Mouse (Mus musculus) hindbrain, embryonic 14.5 days (tissue): ENCODE measurements at regions not wholly inside any gene's neighbourhood (a gene's known extent, or its start where the extent isn't known, plus 50 kb on each side); places are given as distances from the start of the nearest gene placed in this dataset.
"Not testable (repeated sequence)": the region's sequence is repeated elsewhere in the genome, so short reads cannot be mapped to it uniquely, and the experiment has no call there.

ENCODE experiments used
- ATAC-seq: fragments of 200-750 bp; cut with Nextera tagmentation; 2 replicates; pipeline ENCODE4 v1.8.0; 2017; ENCODE audit warnings: moderate number of reproducible peaks, mild to moderate bottlenecking, moderate TSS enrichment, moderate library complexity; ENCODE audit not compliant: low FRiP score
- DNase-seq: peaks from one replicate; pipeline ENCODE4 v3.0.0-alpha.2; 2015; ENCODE audit warnings: low spot score
- H3K27ac ChIP-seq: fragments of 300-500 bp; sonication (generic); 2 replicates; pipeline ENCODE4 v1.5.1; 2014; ENCODE audit warnings: mild to moderate bottlenecking, moderate library complexity
- H3K27me3 ChIP-seq: fragments of 300-500 bp; sonication (generic); 2 replicates; pipeline ENCODE4 v1.6.1; 2014; ENCODE audit warnings: mild to moderate bottlenecking, low read length, mixed read lengths; ENCODE audit not compliant: control insufficient read depth, insufficient read depth
- H3K36me3 ChIP-seq: fragments of 300-500 bp; sonication (generic); replicated peaks from 2 replicates; pipeline ENCODE4 v1.6.1; 2014; ENCODE audit not compliant: control insufficient read depth, insufficient read depth
- H3K4me1 ChIP-seq: fragments of 300-500 bp; sonication (generic); replicated peaks from 2 replicates; pipeline ENCODE4 v1.6.1; 2014; ENCODE audit warnings: antibody characterized with exemption, low read length, mixed read lengths; ENCODE audit not compliant: control insufficient read depth, insufficient read depth
- H3K4me2 ChIP-seq: fragments of 300-500 bp; sonication (generic); replicated peaks from 2 replicates; pipeline ENCODE4 v1.6.1; 2014; ENCODE audit warnings: mild to moderate bottlenecking, moderate library complexity
- H3K4me3 ChIP-seq: fragments of 300-500 bp; sonication (generic); replicated peaks from 2 replicates; pipeline ENCODE4 v1.5.1; 2014; ENCODE audit warnings: mild to moderate bottlenecking, low read length
- H3K9ac ChIP-seq: fragments of 300-500 bp; sonication (generic); 2 replicates; pipeline ENCODE4 v1.6.1; 2014
- H3K9me3 ChIP-seq: fragments of 300-500 bp; sonication (generic); 2 replicates; pipeline ENCODE4 v1.6.1; 2016; ENCODE audit warnings: low read length; ENCODE audit not compliant: control insufficient read depth
- WGBS: fragments of 180-500 bp; shearing (Covaris S2); extraction: QIAGEN DNeasy Blood & Tissue Kit; methylation state at CpG from one replicate; pipeline ENCODE4 v1.1.7; 2014; 5-methylcytosine and 5-hydroxymethylcytosine counted together

- WGBS, result 92% methylated on average over 6 of the region's 6 CpGs
- H3K9me3 ChIP-seq, result no peaks in the 10 kb centered on the region
Observed at GRCm38 (mm10) chr10:118947724-118948123, 77.7 kb upstream of the Dyrk2 start.

GRCm38 (mm10) chr10:118947016-118947674 is 77.1 kb upstream of the Dyrk2 start:
- Histone ChIP-seq H3K9me3 (no peaks in the 10 kb centered on the region), H3K9ac (no peak overlapping the region), H3K27ac (no peak overlapping the region), H3K36me3 (no peaks in the 10 kb centered on the region), H3K4me3 (no peak overlapping the region), H3K27me3 (no peaks in the 10 kb centered on the region), H3K4me2 (no peak overlapping the region), H3K4me1 (no peaks in the 10 kb centered on the region)
- WGBS, result 74% methylated on average over 9 of the region's 9 CpGs
- DNase-seq (no peak), ATAC-seq (no peak)

More at GRCm38 (mm10) chr10:118947724-118948123, 77.7 kb upstream of the Dyrk2 start:
- H3K27ac ChIP-seq, result no peak overlapping the region
- no peak overlapping the region for H3K9ac ChIP-seq
- DNase-seq (no peak), ATAC-seq (no peak)
- no peaks in the 10 kb centered on the region for H3K4me1 ChIP-seq
- no peaks in the 10 kb centered on the region for H3K27me3 ChIP-seq
- no peak overlapping the region for H3K4me3 ChIP-seq
- no peak overlapping the region for H3K4me2 ChIP-seq
- no peaks in the 10 kb centered on the region for H3K36me3 ChIP-seq

- no peak overlapping the region for H3K9ac ChIP-seq
- DNase-seq (no peak), ATAC-seq (no peak)
- H3K4me2 ChIP-seq, result no peak overlapping the region
- H3K9me3 ChIP-seq, result no peaks in the 10 kb centered on the region
- no peaks in the 10 kb centered on the region for H3K4me1 ChIP-seq
- H3K36me3 ChIP-seq, result no peaks in the 10 kb centered on the region
- H3K4me3 ChIP-seq, result no peak overlapping the region
- H3K27ac ChIP-seq, result no peak overlapping the region
- 88% methylated on average over 12 of the region's 12 CpGs for WGBS
- no peaks in the 10 kb centered on the region for H3K27me3 ChIP-seq
Observed at GRCm38 (mm10) chr10:118927316-118927715, 57.3 kb upstream of the Dyrk2 start.

DNA sequence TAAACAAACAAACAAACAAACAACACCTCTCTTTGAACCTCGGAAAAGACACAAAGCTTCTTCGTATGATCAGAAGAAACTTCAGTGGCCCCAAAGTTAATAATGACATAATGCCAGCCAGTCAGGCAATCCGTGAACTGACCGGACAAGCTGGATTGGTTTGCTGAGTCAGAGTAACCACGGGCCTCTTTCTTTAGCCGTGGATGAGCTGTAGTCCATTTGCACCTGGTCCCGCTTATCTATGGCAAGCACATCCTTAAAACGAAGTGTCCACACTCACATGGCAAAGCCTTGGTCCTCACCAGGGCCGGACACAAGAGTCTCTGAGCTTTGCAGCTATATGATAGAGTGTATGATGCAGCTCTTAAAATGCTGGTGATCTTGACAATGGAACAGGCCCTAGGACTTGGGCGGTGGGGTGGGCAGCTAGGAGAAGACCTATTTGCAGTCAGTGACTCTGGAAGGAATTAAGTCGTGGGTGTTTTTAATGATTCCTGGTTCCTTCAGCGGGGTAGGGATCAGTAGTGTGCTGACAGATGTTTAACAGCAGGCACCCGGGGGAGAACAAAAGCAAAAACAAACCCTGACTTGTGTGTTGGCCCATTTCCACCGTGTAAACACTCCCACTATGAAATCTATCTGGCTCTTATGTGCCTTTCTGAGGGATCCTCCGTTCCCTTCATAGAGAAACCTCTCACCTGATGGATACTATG is 53.6 kb upstream of the Dyrk2 start:
- Histone ChIP-seq H3K4me2 (no peak overlapping the region), H3K4me3 (no peak overlapping the region), H3K27ac (no peak overlapping the region), H3K9me3 (no peaks in the 10 kb centered on the region), H3K36me3 (no peaks in the 10 kb centered on the region), H3K4me1 (no peaks in the 10 kb centered on the region), H3K9ac (no peak overlapping the region), H3K27me3 (no peaks in the 10 kb centered on the region)
- DNase-seq (no peak), ATAC-seq (no peak)
- 72% methylated on average over 15 of the region's 15 CpGs for WGBS

DNA sequence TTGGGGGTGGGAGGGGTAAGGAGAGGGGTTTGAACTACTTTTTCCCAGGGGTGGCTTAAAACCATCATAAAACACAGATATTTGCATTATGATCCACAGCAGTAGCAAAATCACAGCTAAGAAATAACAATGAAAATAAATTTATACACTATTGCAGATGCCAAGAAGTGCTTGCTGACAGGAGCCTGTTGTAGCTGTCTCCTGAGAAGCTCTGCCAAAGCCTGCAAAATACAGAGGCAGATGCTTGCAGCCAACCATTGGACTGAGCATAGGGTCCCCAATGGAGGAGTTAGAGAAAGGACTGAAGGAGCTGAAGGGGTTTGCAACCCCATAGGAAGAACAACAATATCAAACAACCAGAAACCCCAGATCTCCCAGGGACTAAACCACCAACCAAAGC is 52.1 kb upstream of the Dyrk2 start:
- H3K27ac ChIP-seq, H3K4me1 ChIP-seq, ATAC-seq, H3K36me3 ChIP-seq, H3K9me3 ChIP-seq, H3K4me3 ChIP-seq, H3K9ac ChIP-seq, DNase-seq, H3K4me2 ChIP-seq, H3K27me3 ChIP-seq: not testable (repeated sequence)
